Mouse (Mus musculus) stomach, postnatal 0 days (tissue): ENCODE measurements around the gene Wdr47.

Source experiments
- CTCF ChIP-seq: IDR thresholded peaks from 2 replicates; pipeline ENCODE4 v1.5.1; 2016; ENCODE audit warnings: antibody characterized with exemption, low read depth, mild to moderate bottlenecking, moderate library complexity
- EP300 ChIP-seq: optimal IDR thresholded peaks from 2 replicates; pipeline ENCODE3; 2016; ENCODE audit warnings: antibody characterized with exemption

- TF ChIP-seq EP300, result no peak
- TF ChIP-seq CTCF, result peak; percentile 64
These were observed 48.3 kb downstream of the Wdr47 start for GRCm38 (mm10) chr3:108639412-108639811.
